Mouse (Mus musculus): ENCODE data around the gene Tmub1. TPM values are rescaled to one million over a fixed set of nuclear protein-coding genes. Genes with fewer than 3 reads are reported as not detected.

Gene Tmub1
- polyA plus RNA-seq, 2 experiments: 4.0 to 5.3 TPM

DNA sequence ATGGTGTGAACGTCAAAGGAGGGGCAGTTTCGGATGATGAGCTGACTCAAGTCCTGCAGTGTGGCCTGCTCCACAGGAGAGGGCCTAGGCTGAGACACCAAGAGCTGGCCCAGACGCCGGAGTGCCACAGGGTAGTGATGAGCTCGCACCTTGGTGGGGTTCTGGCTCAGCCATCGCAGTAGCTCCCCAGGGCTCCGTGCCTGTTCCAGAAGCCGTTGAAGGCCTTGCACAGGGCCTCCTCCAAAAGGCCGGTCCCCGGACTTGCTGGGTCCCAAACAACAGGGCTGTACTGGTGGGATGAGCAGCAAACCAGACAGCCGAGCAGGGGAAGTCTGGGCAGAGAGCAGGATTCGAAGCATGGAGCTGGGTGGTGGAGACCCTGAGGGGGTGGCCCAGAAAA, 3.7 kb downstream of the Tmub1 start:
- no peak overlapping the region for H3K27ac ChIP-seq
- no peaks in the 10 kb centered on the region for H3K9me3 ChIP-seq (ENCODE audit: control insufficient read depth, low read length)
- peak overlapping the region; percentile 79 to 91; a peak in 3 of 4 replicates for H3K4me3 ChIP-seq (ENCODE audit: insufficient read depth in 1 of 2, low read depth in 2 of 2, low read length in 2 of 2)
- 79% methylated on average over 12 of the region's 12 CpGs for WGBS (ENCODE audit: insufficient replicate concordance)
- peaks cover 14 to 15% of the 10 kb centered on the region in 2 experiments for H3K4me1 ChIP-seq (replicated peaks; ENCODE audit: control insufficient read depth in 2 of 2, insufficient read depth in 2 of 2, low read length in 1 of 2)
- ATAC-seq (ENCODE audit: insufficient read depth) (no peak), DNase-seq (ENCODE audit: low read depth in 3 of 3, low spot score in 3 of 3) (no peak)
- H3K4me2 ChIP-seq (ENCODE audit: low read depth): peak overlapping the region; percentile 98
- peak overlapping the region; percentile 96 for H3K9ac ChIP-seq (replicated peaks)
- H3K27me3 ChIP-seq (ENCODE audit: control insufficient read depth, insufficient read depth, low read length): no peaks in the 10 kb centered on the region
- TF ChIP-seq CTCF (IDR thresholded peaks at IDR 0.05; ENCODE audit: low read depth) (no peak), EP300 (IDR thresholded peaks at IDR 0.05; ENCODE audit: low read depth) (no peak)
- H3K36me3 ChIP-seq (replicated peaks; ENCODE audit: control insufficient read depth, insufficient read depth, low read depth): peaks cover 10% of the 10 kb centered on the region

DNA sequence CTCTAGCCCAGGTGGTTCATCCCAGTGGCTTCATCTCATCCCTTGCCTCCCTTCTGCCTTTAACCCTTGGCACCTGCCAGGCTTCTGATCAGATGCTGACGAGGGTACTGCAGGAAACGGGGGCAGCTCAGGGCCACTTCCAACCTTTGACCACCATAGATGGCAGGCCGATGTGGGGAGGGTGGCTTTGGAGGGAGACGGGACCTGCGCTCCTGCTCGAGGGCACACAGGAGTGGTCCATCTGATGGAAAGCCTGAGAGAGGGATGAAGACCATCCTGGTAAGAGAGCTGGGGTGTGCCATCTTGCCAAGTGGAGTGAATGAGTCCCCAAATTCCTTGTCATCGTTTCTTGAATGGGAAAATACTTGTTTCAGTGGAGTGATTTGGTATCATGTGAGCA, 4.5 kb downstream of the Tmub1 start:
- Histone ChIP-seq H3K27me3 (ENCODE audit: control insufficient read depth, insufficient read depth, low read length) (no peaks in the 10 kb centered on the region), H3K9ac (replicated peaks) (no peak overlapping the region), H3K36me3 (replicated peaks; ENCODE audit: control insufficient read depth, insufficient read depth, low read depth) (peaks cover 10% of the 10 kb centered on the region), H3K4me1 (replicated peaks; ENCODE audit: control insufficient read depth in 2 of 2, insufficient read depth in 2 of 2, low read length in 1 of 2) (peaks cover 14 to 15% of the 10 kb centered on the region in 2 experiments), H3K27ac (no peak overlapping the region), H3K9me3 (ENCODE audit: control insufficient read depth, low read length) (no peaks in the 10 kb centered on the region), H3K4me3 (ENCODE audit: insufficient read depth in 1 of 2, low read depth in 2 of 2, low read length in 2 of 2) (no peak overlapping the region), H3K4me2 (ENCODE audit: low read depth) (no peak overlapping the region)
- DNase-seq (ENCODE audit: low read depth in 3 of 3, low spot score in 3 of 3) (no peak), ATAC-seq (ENCODE audit: insufficient read depth) (no peak)
- WGBS (ENCODE audit: insufficient replicate concordance): 80% methylated on average over 7 of the region's 7 CpGs
- TF ChIP-seq CTCF (IDR thresholded peaks at IDR 0.05; ENCODE audit: low read depth) (no peak), EP300 (IDR thresholded peaks at IDR 0.05; ENCODE audit: low read depth) (no peak)

DNA sequence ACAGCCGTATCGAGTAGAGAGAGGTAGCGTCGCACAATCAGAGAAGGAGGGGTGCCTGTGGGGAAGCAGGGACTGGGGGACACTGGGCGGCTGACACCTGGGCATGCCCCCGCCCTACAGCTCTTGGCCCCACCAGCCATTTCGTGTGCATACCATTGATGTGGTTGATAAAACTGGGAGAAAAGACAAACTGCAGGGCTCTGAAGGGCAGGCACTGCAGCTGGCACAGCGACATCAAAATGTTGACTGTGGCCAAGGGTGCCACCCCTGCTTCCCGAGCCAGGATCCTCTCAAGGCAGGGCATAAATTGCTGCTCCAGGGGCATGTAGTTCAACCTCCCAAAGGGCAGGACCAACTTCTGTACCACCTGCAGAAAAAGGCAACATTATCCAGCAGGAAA, 5.6 kb downstream of the Tmub1 start:
- Histone ChIP-seq H3K4me3 (ENCODE audit: insufficient read depth in 1 of 2, low read depth in 2 of 2, low read length in 2 of 2) (no peak overlapping the region), H3K4me1 (replicated peaks; ENCODE audit: control insufficient read depth in 2 of 2, insufficient read depth in 2 of 2, low read length in 1 of 2) (peaks cover 8% of the 10 kb centered on the region in 2 experiments), H3K4me2 (ENCODE audit: low read depth) (no peak overlapping the region), H3K27me3 (ENCODE audit: control insufficient read depth, insufficient read depth, low read length) (no peaks in the 10 kb centered on the region), H3K9me3 (ENCODE audit: control insufficient read depth, low read length) (no peaks in the 10 kb centered on the region), H3K36me3 (replicated peaks; ENCODE audit: control insufficient read depth, insufficient read depth, low read depth) (peaks cover 12% of the 10 kb centered on the region), H3K27ac (no peak overlapping the region), H3K9ac (replicated peaks) (no peak overlapping the region)
- 74% methylated on average over 9 of the region's 9 CpGs for WGBS (ENCODE audit: insufficient replicate concordance)
- TF ChIP-seq EP300 (IDR thresholded peaks at IDR 0.05; ENCODE audit: low read depth) (no peak), CTCF (IDR thresholded peaks at IDR 0.05; ENCODE audit: low read depth) (no peak)
- no peak for DNase-seq (ENCODE audit: low read depth in 3 of 3, low spot score in 3 of 3)
- no peak for ATAC-seq (ENCODE audit: insufficient read depth)

DNA sequence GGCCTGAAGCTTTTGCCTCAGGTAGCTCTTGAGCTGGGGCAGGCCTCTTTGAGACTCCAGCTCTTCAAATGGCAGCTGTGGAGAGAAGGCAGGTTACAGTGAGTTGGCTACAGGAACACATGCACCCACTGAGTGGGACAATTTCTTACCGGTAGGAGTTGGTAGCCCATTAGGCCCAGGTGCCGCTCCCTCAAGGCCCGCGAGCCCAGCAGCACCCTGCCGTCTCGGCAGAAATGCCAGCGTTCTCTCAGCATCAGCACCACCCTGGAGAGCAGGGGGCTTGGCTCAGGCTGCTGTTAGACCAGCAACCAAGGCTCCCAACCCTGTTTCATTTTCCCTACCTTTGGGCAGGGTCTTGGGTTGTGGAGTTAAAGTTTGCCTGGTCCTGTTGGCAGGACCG, 6.5 kb downstream of the Tmub1 start:
- ATAC-seq (ENCODE audit: insufficient read depth): no peak
- TF ChIP-seq CTCF (IDR thresholded peaks at IDR 0.05; ENCODE audit: low read depth): no peak
- TF ChIP-seq EP300 (IDR thresholded peaks at IDR 0.05; ENCODE audit: low read depth): no peak
- WGBS (ENCODE audit: insufficient replicate concordance): 83% methylated on average over 8 of the region's 8 CpGs
- Histone ChIP-seq H3K4me1 (replicated peaks; ENCODE audit: control insufficient read depth in 2 of 2, insufficient read depth in 2 of 2, low read length in 1 of 2) (peaks cover 6 to 8% of the 10 kb centered on the region in 2 experiments; a peak in 3 of 4 replicates), H3K4me3 (ENCODE audit: insufficient read depth in 1 of 2, low read depth in 2 of 2, low read length in 2 of 2) (no peak overlapping the region), H3K27me3 (ENCODE audit: control insufficient read depth, insufficient read depth, low read length) (no peaks in the 10 kb centered on the region), H3K9me3 (ENCODE audit: control insufficient read depth, low read length) (no peaks in the 10 kb centered on the region), H3K36me3 (replicated peaks; ENCODE audit: control insufficient read depth, insufficient read depth, low read depth) (peaks cover 12% of the 10 kb centered on the region), H3K9ac (replicated peaks) (no peak overlapping the region), H3K4me2 (ENCODE audit: low read depth) (no peak overlapping the region), H3K27ac (no peak overlapping the region)
- no peak for DNase-seq (ENCODE audit: low read depth in 3 of 3, low spot score in 3 of 3)

DNA sequence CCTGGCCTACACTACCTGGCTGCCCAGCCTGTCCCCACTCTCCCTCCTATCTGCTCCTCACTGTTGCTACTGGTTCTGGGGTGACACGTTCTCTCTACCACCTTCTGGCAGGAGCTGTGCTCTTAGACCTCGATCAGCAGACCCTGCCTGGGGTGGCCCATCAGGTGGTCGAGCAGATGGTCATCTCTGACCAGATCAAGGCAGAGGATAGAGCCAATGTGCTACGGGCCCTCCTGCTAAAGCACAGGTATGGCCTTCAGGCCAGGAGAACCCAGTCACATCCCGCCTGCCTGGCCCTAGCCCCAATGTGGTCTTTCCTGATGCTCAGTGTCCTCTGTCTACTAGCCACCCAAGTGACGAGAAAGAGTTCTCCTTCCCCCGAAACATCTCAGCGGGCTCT, 13.7 kb downstream of the Tmub1 start:
- H3K4me1 ChIP-seq (replicated peaks; ENCODE audit: control insufficient read depth in 2 of 2, insufficient read depth in 2 of 2, low read length in 1 of 2): no peaks in the 10 kb centered on the region
- ATAC-seq (ENCODE audit: insufficient read depth): no peak
- no peak overlapping the region for H3K27ac ChIP-seq
- H3K36me3 ChIP-seq (replicated peaks; ENCODE audit: control insufficient read depth, insufficient read depth, low read depth): peaks cover 2% of the 10 kb centered on the region
- no peaks in the 10 kb centered on the region for H3K9me3 ChIP-seq (ENCODE audit: control insufficient read depth, low read length)
- no peaks in the 10 kb centered on the region for H3K27me3 ChIP-seq (ENCODE audit: control insufficient read depth, insufficient read depth, low read length)
- 76% methylated on average over 8 of the region's 8 CpGs for WGBS (ENCODE audit: insufficient replicate concordance)
- no peak overlapping the region for H3K9ac ChIP-seq (replicated peaks)
- no peak overlapping the region for H3K4me3 ChIP-seq (ENCODE audit: insufficient read depth in 1 of 2, low read depth in 2 of 2, low read length in 2 of 2)
- TF ChIP-seq EP300 (IDR thresholded peaks at IDR 0.05; ENCODE audit: low read depth) (no peak), CTCF (IDR thresholded peaks at IDR 0.05; ENCODE audit: low read depth) (no peak)
- no peak for DNase-seq (ENCODE audit: low read depth in 3 of 3, low spot score in 3 of 3)
- no peak overlapping the region for H3K4me2 ChIP-seq (ENCODE audit: low read depth)

Measured in liver, embryonic 14.5 days (tissue).